Mouse (Mus musculus) adrenal gland, postnatal 14 days (tissue): ENCODE measurements around the gene Mrpl39. TPM values are rescaled to one million over a fixed set of nuclear protein-coding genes. Genes with fewer than 3 reads are reported as not detected.

Experiments used
- DNase-seq: peaks from one replicate; pipeline ENCODE4 v3.0.0; 2021; ENCODE audit warnings: mixed read lengths
- microRNA-seq, 2 experiments: library from miRNA; unstranded; fragments of <30 nt; microRNA quantifications; one replicate each; pipeline ENCODE4 v1.2.0; 2021
- total RNA-seq: library from RNA; stranded (reverse); gene quantifications from 2 replicates; pipeline ENCODE4 v1.2.3, GENCODE M21; 2021

Gene Mrpl39
- total RNA-seq, 1 experiment from 2014 or later = 56.2 TPM

DNA sequence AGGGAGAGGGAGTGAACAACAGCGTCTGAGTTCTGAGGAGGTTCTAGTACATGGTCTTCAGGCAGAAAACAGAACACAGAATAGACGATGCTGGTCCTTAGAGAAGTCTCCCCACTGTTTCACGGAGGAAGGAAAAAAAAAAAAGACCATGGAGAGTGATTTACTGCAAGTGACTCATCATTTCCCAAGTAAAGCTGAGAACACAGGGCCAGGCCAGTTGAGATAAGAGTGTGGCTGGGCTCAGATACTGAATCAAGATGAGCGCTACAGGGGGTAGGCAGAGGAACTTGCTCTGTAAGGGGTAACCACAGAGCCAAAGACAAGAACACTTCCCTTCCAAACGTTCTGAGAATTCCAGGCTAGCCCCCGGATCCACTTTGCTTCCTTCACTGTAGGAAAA is 36.8 kb downstream of the Mrpl39 start:
- DNase-seq = peak; percentile 26

GRCm38 (mm10) chr16:84696178-84696577 is 39.4 kb downstream of the Mrpl39 start:
- DNase-seq = no peak

DNA sequence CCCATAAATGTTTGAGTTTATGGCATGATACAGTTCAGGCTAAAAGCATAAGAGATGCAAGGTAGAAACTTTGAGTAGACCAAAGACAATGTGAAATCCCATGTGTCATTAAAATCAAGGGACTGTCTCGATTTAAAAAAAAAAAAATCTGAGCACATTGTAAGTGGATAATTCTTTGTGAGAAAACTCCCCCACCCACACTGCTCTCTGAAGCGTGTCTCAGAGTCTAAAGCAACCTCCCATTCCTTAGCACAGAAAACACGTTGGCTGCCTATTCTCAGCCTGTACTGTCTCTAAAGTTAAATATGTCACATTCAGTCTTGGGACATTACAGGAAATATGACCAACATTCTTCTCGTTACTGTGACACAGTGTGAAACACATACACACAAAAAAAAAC is 53.6 kb downstream of the Mrpl39 start:
- DNase-seq = no peak

- DNase-seq = no peak
Measured at GRCm38 (mm10) chr16:84680760-84681159, 54.8 kb downstream of the Mrpl39 start.

- DNase-seq = no peak
Measured at GRCm38 (mm10) chr16:84677292-84677691, 58.2 kb downstream of the Mrpl39 start.

Small RNA genes within 50 kb of the gene (microRNA-seq; reads per million reads assigned to microRNA genes)
- 348 to 365 reads per million in 2 experiments for gene Mir155

Other genes starting within 250 kb of the Mrpl39 start
- gene A730009L09Rik, start 220.6 kb downstream of the Mrpl39 start, total RNA-seq = not detected in 2 replicates
- gene Jam2, start 38.4 kb upstream of the Mrpl39 start, total RNA-seq = 21.2 and 24.2 TPM in 2 replicates
- gene Gabpa, start 99.2 kb upstream of the Mrpl39 start, total RNA-seq = 55.0 and 59.0 TPM in 2 replicates
- gene Atp5j, start 99.9 kb upstream of the Mrpl39 start, total RNA-seq = 415 and 429 TPM in 2 replicates